Mouse (Mus musculus): ENCODE results near the gene Btbd35f24. TPM values are rescaled to one million over a fixed set of nuclear protein-coding genes. Genes with fewer than 3 reads are reported as not detected.
"Not testable (repeated sequence)": the region's sequence is repeated elsewhere in the genome, so short reads cannot be mapped to it uniquely, and the experiment has no call there.

Btbd35f24 gene
- not detected in 2 replicates for total RNA-seq (2012; rRNA removed)

DNA sequence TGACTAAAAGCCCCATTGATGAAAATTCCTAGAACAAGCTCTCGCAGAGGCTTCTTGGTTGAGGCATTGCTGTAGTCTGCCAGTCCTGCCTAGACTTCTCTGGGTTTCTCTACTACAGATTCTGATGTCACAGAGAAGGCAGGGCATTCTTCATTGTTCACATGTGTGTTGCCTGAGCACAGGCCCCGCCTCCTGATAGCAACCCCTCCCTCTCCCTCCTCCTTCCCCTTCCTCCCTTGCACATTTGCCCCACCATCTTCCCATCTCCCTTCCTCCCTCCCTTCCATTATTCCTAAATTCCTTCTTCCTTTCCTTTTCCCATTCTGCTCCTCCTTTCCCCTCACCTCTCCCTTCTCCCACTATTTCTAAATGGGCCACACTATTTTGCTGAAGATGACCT, at the start of gene Btbd35f24:
TSS of gene Btbd35f24 (minus strand) at position 101 of the 400 bp plus-strand sequence.
- DNase-seq (ENCODE audit: low read depth, low spot score); H3K9me3 ChIP-seq (ENCODE audit: control insufficient read depth, insufficient read depth, low read depth, low read length); in situ Hi-C loops (cut with MboI; ENCODE audit: low sequenced_read_pairs in 2 of 2, unreplicated experiment in 2 of 2); H3K36me3 ChIP-seq (ENCODE audit: control insufficient read depth, insufficient read depth, low read length, poor library complexity, severe bottlenecking); H3K9ac ChIP-seq (ENCODE audit: insufficient read depth, low read depth, low read length, poor library complexity, severe bottlenecking); H3K4me3 ChIP-seq (ENCODE audit: insufficient read depth in 1 of 2, low read depth in 1 of 2, low read length in 2 of 2, poor library complexity in 1 of 2, severe bottlenecking in 1 of 2); H3K4me1 ChIP-seq (ENCODE audit: control insufficient read depth in 2 of 2, insufficient read depth in 2 of 2, low read length in 2 of 2, poor library complexity in 1 of 2); H3K27ac ChIP-seq (ENCODE audit: insufficient read depth, low read depth, low read length, poor library complexity, severe bottlenecking): not testable (repeated sequence)

Other genes starting within 250 kb of the Btbd35f24 start
- gene Btbd35f23, start 119.0 kb downstream of the Btbd35f24 start, total RNA-seq (2012; rRNA removed) = not detected in 2 replicates
- gene Btbd35f11, start 247.9 kb upstream of the Btbd35f24 start, total RNA-seq (2012; rRNA removed) = not detected in 2 replicates